Mouse (Mus musculus): ENCODE results near the gene Ace.

- TF ChIP-seq CTCF (IDR thresholded peaks at IDR 0.05; ENCODE audit: extremely low read depth, insufficient read depth, low read length), result no peak
- no peak for TF ChIP-seq POLR2A (IDR thresholded peaks at IDR 0.05; ENCODE audit: extremely low read depth, insufficient read depth, low read length)
These were observed 1.2 kb downstream of the Ace start for GRCm38 (mm10) chr11:105968948-105969347.

Measured in cortical plate, adult 2 months (tissue).